ENCODE assay signal across 27 mouse cellular contexts in the genomic region with DNA sequence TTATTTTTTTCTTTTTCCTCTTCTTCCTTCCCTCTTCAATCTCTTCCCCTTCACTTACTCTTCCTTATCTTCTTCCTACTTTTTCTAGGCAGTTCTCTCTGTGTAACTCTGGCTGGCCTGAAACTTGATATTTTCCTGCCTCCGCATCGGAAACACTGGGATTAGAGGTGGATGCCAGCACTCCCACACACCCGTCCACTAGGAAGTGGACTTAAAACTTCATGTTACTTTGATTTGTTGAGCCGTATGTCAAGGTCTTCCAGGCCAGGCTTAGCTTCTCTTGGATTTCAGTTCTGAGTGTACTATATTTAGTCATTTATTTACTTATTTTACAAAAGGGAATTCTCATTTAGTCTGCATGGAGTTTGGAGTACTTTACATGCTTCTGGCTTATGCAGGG.
DNase-seq lines count a peak whose midpoint lies in the region; ATAC-seq and TF ChIP-seq lines count a peak whose summit lies in the region.
"Had no signal": no experiment of that assay in that cellular context is flagged by ENCODE, and none has a peak within 500 bp of the region (broad histone marks: within the 10 kb centered on the region; RNA-seq: fewer than 3 reads in every experiment).

No protein-coding gene starts in this region.

- intact Hi-C loops in heart, postnatal 14 days (cut with DNase I), result no loop called here

- H3K9me3 ChIP-seq in kidney, embryonic 16.5 days (ENCODE audit: low read length), result peaks cover 7% of the 10 kb centered on the region; the same call in 1 of the 2 replicates
- no peaks in the 10 kb centered on the region for H3K9me3 ChIP-seq in lung, embryonic 14.5 days (ENCODE audit: low read depth, low read length)
- H3K9me3 ChIP-seq in stomach, embryonic 15.5 days, result no peaks in the 10 kb centered on the region
- H3K9me3 ChIP-seq: forebrain, embryonic 15.5 days; liver, embryonic 15.5 days; midbrain, embryonic 12.5 days had no signal

- WGBS in kidney, embryonic 16.5 days, result 13% methylated on average over 4 of the region's 4 CpGs
- WGBS in lung, embryonic 14.5 days, result 30% methylated on average over 4 of the region's 4 CpGs
- WGBS in lung, adult 2 months, result 48% methylated on average over 4 of the region's 4 CpGs
- 34% methylated on average over 4 of the region's 4 CpGs for WGBS in stomach, embryonic 15.5 days

- H3K4me3 ChIP-seq in kidney, embryonic 16.5 days (ENCODE audit: low read length), result no peak overlapping the region
- no peak overlapping the region for H3K4me3 ChIP-seq in lung, embryonic 14.5 days (ENCODE audit: low read depth, low read length)
- no peak overlapping the region for H3K4me3 ChIP-seq in lung, adult 2 months (replicated peaks; ENCODE audit: extremely low read depth, low read depth, low read length)
- H3K4me3 ChIP-seq in stomach, embryonic 15.5 days (replicated peaks), result no peak overlapping the region
- H3K4me3 ChIP-seq: embryonic facial prominence, embryonic 12.5 days; forebrain, embryonic 15.5 days; gastrocnemius, adult 2 months; hindbrain, embryonic 13.5 days; liver, embryonic 15.5 days; megakaryocyte, embryonic 14.5 days; midbrain, embryonic 12.5 days; neural tube, embryonic 13.5 days had no signal

- H3K4me1 ChIP-seq in kidney, embryonic 16.5 days (ENCODE audit: insufficient read depth, low read length), result peaks cover 21% of the 10 kb centered on the region
- H3K4me1 ChIP-seq in lung, embryonic 14.5 days (ENCODE audit: insufficient read depth), result no peaks in the 10 kb centered on the region
- no peaks in the 10 kb centered on the region for H3K4me1 ChIP-seq in lung, adult 2 months (ENCODE audit: control insufficient read depth, insufficient read depth, low read length)
- peaks cover 10% of the 10 kb centered on the region for H3K4me1 ChIP-seq in stomach, embryonic 15.5 days
- H3K4me1 ChIP-seq: embryonic facial prominence, embryonic 12.5 days; forebrain, embryonic 15.5 days; hindbrain, embryonic 13.5 days; liver, embryonic 15.5 days; megakaryocyte, embryonic 14.5 days had no signal

- no peak for TF ChIP-seq CTCF in lung, embryonic 14.5 days (IDR thresholded peaks at IDR 0.05; ENCODE audit: low read depth)
- no peak for TF ChIP-seq CTCF in lung, adult 2 months (IDR thresholded peaks at IDR 0.05; ENCODE audit: insufficient read depth, low read length)

- H3K9ac ChIP-seq in kidney, embryonic 16.5 days (replicated peaks; ENCODE audit: low read length), result no peak overlapping the region
- H3K9ac ChIP-seq in lung, embryonic 14.5 days, result no peak overlapping the region
- no peak overlapping the region for H3K9ac ChIP-seq in stomach, embryonic 15.5 days
- H3K9ac ChIP-seq: embryonic facial prominence, embryonic 12.5 days; forebrain, embryonic 15.5 days; hindbrain, embryonic 13.5 days; liver, embryonic 15.5 days; midbrain, embryonic 12.5 days; neural tube, embryonic 13.5 days had no signal

- no peaks in the 10 kb centered on the region for H3K36me3 ChIP-seq in kidney, embryonic 16.5 days (ENCODE audit: insufficient read depth, low read length)
- H3K36me3 ChIP-seq in lung, embryonic 14.5 days (ENCODE audit: insufficient read depth), result no peaks in the 10 kb centered on the region
- no peaks in the 10 kb centered on the region for H3K36me3 ChIP-seq in stomach, embryonic 15.5 days
- H3K36me3 ChIP-seq: embryonic facial prominence, embryonic 12.5 days; forebrain, embryonic 15.5 days; hindbrain, embryonic 13.5 days; liver, embryonic 15.5 days; midbrain, embryonic 12.5 days; neural tube, embryonic 13.5 days had no signal

- DNase-seq in kidney, adult 9 months, result no peak
- no peak for DNase-seq in lung, embryonic 14.5 days
- no peak for DNase-seq in lung, adult 2 months
- DNase-seq in NIH3T3 (ENCODE audit: low read depth), result peak; percentile 53
- DNase-seq in heart, postnatal 14 days, result no peak
- DNase-seq: adrenal gland, postnatal 14 days; cerebellum, adult 11 months; cerebellum, adult 9-10 months; cerebellum, postnatal 36 days; gastrocnemius, adult 2 months; gastrocnemius, postnatal 36 days; heart, adult 18-20 months; heart, postnatal 4 days; layer of hippocampus, adult 9-11 months; retina, postnatal 1 day; right cerebral cortex, postnatal 14 days had no signal

- H3K27me3 ChIP-seq in kidney, embryonic 16.5 days (ENCODE audit: insufficient read depth, low read length), result no peaks in the 10 kb centered on the region
- H3K27me3 ChIP-seq in lung, embryonic 14.5 days (ENCODE audit: insufficient read depth, low read length), result no peaks in the 10 kb centered on the region
- H3K27me3 ChIP-seq in stomach, embryonic 15.5 days (replicated peaks), result no peaks in the 10 kb centered on the region
- H3K27me3 ChIP-seq: embryonic facial prominence, embryonic 12.5 days; forebrain, embryonic 15.5 days; hindbrain, embryonic 13.5 days; liver, embryonic 15.5 days; midbrain, embryonic 12.5 days; neural tube, embryonic 13.5 days had no signal

- peak overlapping the region; percentile 81 for H3K27ac ChIP-seq in kidney, embryonic 16.5 days (ENCODE audit: low read length)
- H3K27ac ChIP-seq in lung, embryonic 14.5 days (ENCODE audit: low read depth), result peak overlapping the region; percentile 5; the same call in 1 of the 2 replicates
- H3K27ac ChIP-seq in stomach, embryonic 15.5 days, result peak overlapping the region; percentile 74
- H3K27ac ChIP-seq: embryonic facial prominence, embryonic 12.5 days; forebrain, embryonic 15.5 days; gastrocnemius, adult 2 months; hindbrain, embryonic 13.5 days; liver, embryonic 15.5 days; midbrain, embryonic 12.5 days; neural tube, embryonic 13.5 days had no signal

- H3K4me2 ChIP-seq in kidney, embryonic 16.5 days (replicated peaks; ENCODE audit: low read depth, low read length), result no peak overlapping the region
- H3K4me2 ChIP-seq in lung, embryonic 14.5 days, result no peak overlapping the region
- no peak overlapping the region for H3K4me2 ChIP-seq in stomach, embryonic 15.5 days
- H3K4me2 ChIP-seq: embryonic facial prominence, embryonic 12.5 days; forebrain, embryonic 15.5 days; heart, embryonic 11.5 days; hindbrain, embryonic 13.5 days; liver, embryonic 15.5 days; midbrain, embryonic 12.5 days; neural tube, embryonic 13.5 days had no signal

- TF ChIP-seq POLR2A in lung, adult 2 months (IDR thresholded peaks at IDR 0.05; ENCODE audit: borderline replicate concordance, extremely low read depth, low read depth, low read length), result no peak

- ATAC-seq in kidney, embryonic 16.5 days (ENCODE audit: low FRiP score, low TSS enrichment), result peak; percentile 73
- ATAC-seq in lung, embryonic 14.5 days (ENCODE audit: insufficient read depth), result no peak
- ATAC-seq in stomach, embryonic 15.5 days (ENCODE audit: insufficient read depth, low FRiP score, low read depth), result no peak
- ATAC-seq: forebrain, embryonic 15.5 days; intestine, embryonic 16.5 days had no signal

Comparison
In these comparisons a context has a peak if more than half of its experiments do, and no peak if none do; other contexts are left out.
1. H3K27ac ChIP-seq: peak in every context shown above with its lines; median percentile 81 in kidney, embryonic 16.5 days; 74 in stomach, embryonic 15.5 days; 5 in lung, embryonic 14.5 days.